Mouse (Mus musculus) lung, embryonic 14.5 days (tissue): ENCODE data around the gene Kif27. TPM values are rescaled to one million over a fixed set of nuclear protein-coding genes. Genes with fewer than 3 reads are reported as not detected.
A peak's percentile ranks its signal among the peaks of the same experiment; 100 is the strongest.

Experiments
- ATAC-seq: fragments of 200-750 bp; cut with Nextera tagmentation; 2 replicates; pipeline ENCODE4 v1.8.0; 2017; ENCODE audit warnings: mild to moderate bottlenecking, moderate TSS enrichment, moderate library complexity; ENCODE audit not compliant: insufficient read depth
- DNase-seq: peaks from one replicate; pipeline ENCODE4 v3.0.0-alpha.2; 2015
- H3K27ac ChIP-seq: fragments of 300-500 bp; sonication (generic); 2 replicates; pipeline ENCODE4 v1.5.1; 2014; ENCODE audit warnings: low read depth, mild to moderate bottlenecking, moderate library complexity
- H3K27me3 ChIP-seq: fragments of 300-500 bp; sonication (generic); 2 replicates; pipeline ENCODE4 v1.6.1; 2014; ENCODE audit warnings: low read length, control low read depth; ENCODE audit not compliant: insufficient read depth
- H3K36me3 ChIP-seq: fragments of 300-500 bp; sonication (generic); 2 replicates; pipeline ENCODE4 v1.6.1; 2014; ENCODE audit warnings: control low read depth; ENCODE audit not compliant: insufficient read depth
- H3K4me1 ChIP-seq: fragments of 300-500 bp; sonication (generic); 2 replicates; pipeline ENCODE4 v1.6.1; 2014; ENCODE audit warnings: antibody characterized with exemption, control low read depth; ENCODE audit not compliant: insufficient read depth
- H3K4me2 ChIP-seq: fragments of 300-500 bp; sonication (generic); 2 replicates; pipeline ENCODE4 v1.6.1; 2014; ENCODE audit warnings: mild to moderate bottlenecking
- H3K4me3 ChIP-seq: fragments of 300-500 bp; sonication (generic); 2 replicates; pipeline ENCODE4 v1.5.1; 2014; ENCODE audit warnings: low read depth, low read length
- H3K9ac ChIP-seq: fragments of 300-500 bp; sonication (generic); 2 replicates; pipeline ENCODE4 v1.6.1; 2014
- H3K9me3 ChIP-seq: fragments of 300-500 bp; sonication (generic); 2 replicates; pipeline ENCODE4 v1.6.1; 2016; ENCODE audit warnings: low read depth, low read length, control low read depth
- CTCF ChIP-seq: IDR thresholded peaks from 2 replicates; pipeline ENCODE4 v1.5.1; 2016; ENCODE audit warnings: antibody characterized with exemption, low read depth
- WGBS: fragments of 180-500 bp; shearing (Covaris S2); extraction: QIAGEN DNeasy Blood & Tissue Kit; methylation state at CpG from one replicate; pipeline ENCODE4 v1.1.7; 2014; 5-methylcytosine and 5-hydroxymethylcytosine counted together
- polyA plus RNA-seq: library from polyadenylated mRNA; unstranded; fragments of >200 nt; fragmentation: Nextera tagmentation; extraction: Ambion mirVana; gene quantifications from 2 replicates; pipeline ENCODE4 v1.2.1, GENCODE M21; 2014

Kif27 gene
- polyA plus RNA-seq, 1 experiment from 2014 or later, result 0.82 TPM

DNA sequence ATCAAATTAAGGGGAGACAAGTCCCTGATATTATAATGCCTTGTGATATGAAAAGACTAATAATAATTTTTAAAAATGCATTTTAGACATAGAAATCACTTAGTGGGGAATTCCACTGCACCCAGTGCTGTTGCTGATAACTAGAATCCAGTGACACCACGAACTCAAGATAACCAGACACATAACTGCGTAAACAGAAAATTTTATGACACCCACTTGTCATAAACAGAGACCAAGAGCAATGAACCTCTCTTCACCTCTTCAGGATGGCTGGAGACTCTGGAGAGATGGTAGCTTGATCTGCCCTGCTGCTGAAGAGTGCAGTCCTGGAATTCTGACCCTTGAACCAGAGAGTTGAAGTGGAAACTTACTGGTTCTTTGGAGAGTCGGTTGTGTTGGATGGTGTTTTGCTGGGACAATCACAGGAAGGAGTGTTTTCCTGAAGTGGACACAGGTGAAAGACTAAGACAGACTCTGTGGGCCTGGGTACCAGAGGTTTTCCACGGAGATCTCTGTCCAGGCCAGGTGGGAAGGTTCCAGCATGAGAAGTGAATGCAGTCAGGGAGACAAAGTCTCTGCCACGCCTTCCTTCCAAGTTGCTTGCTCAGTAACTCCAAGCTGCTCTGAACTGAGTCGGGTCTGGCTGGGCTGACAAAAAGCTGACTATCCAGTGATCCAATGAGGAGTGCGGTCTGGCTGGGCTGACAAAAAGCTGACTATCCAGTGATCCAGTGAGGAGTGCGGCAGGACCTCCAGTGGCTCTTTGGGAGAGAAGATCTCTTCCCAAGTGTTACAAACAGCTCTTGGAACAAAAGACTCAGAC, 5.6 kb upstream of the Kif27 start:
- H3K36me3 ChIP-seq, result no peaks in the 10 kb centered on the region
- H3K4me2 ChIP-seq, result no peak overlapping the region
- no peaks in the 10 kb centered on the region for H3K9me3 ChIP-seq
- no peaks in the 10 kb centered on the region for H3K4me1 ChIP-seq
- 63% methylated on average over 8 of the region's 8 CpGs for whole genome bisulfite sequencing
- DNase-seq (no peak), ATAC-seq (no peak)
- H3K4me3 ChIP-seq, result no peak overlapping the region
- no peak for TF ChIP-seq CTCF
- no peaks in the 10 kb centered on the region for H3K27me3 ChIP-seq
- H3K9ac ChIP-seq, result no peak overlapping the region
- no peak overlapping the region for H3K27ac ChIP-seq

DNA sequence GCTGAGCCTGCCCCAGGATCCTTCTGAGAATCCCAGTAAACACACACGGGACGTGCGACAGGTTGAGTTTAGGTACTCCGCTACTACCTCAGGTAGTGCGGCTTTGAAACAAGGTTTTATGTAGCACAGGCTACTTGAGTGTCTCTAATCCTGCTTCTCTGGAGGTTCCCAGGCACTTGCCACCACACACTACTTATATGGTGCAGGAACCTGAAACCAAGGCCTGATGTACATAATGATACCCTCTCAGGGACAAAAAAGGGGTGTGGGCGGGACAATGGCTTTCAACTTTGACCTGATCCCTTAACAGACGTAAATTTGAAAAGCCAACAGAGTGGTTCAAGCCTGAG, 357 bp upstream of the Kif27 start:
- peak overlapping the region; percentile 94 for H3K4me2 ChIP-seq
- H3K9ac ChIP-seq, result peak overlapping the region; percentile 13
- H3K4me3 ChIP-seq, result peak overlapping the region; percentile 66
- no peaks in the 10 kb centered on the region for H3K4me1 ChIP-seq
- no peak overlapping the region; the same call in 1 of the 2 replicates for H3K27ac ChIP-seq
- TF ChIP-seq CTCF, result no peak
- DNase-seq (no peak), ATAC-seq (peak; percentile 76)
- H3K9me3 ChIP-seq, result no peaks in the 10 kb centered on the region
- 4% methylated on average over 7 of the region's 7 CpGs for WGBS
- H3K36me3 ChIP-seq, result no peaks in the 10 kb centered on the region
- no peaks in the 10 kb centered on the region for H3K27me3 ChIP-seq

DNA sequence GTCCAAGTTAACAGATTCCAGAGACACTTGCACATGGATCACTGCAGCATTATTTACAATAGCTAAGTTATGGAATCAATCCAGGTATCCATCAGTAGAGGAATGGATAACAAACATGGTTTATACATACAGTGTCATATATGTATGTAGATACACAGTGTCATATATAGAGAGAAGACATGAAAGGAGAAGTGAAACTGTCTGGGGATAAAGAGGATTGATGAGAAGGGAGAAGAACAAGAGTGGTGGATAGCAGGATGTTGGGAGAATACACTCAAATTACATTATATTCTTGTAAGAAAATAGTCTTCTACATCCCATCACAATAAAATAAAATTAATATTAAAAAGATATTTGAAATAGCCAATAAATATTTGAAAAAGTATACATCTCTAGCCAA, 5.9 kb downstream of the Kif27 start:
- Histone ChIP-seq H3K9me3 (no peaks in the 10 kb centered on the region), H3K4me3 (no peak overlapping the region), H3K27ac (no peak overlapping the region), H3K36me3 (no peaks in the 10 kb centered on the region), H3K9ac (no peak overlapping the region), H3K4me2 (no peak overlapping the region), H3K27me3 (no peaks in the 10 kb centered on the region), H3K4me1 (no peaks in the 10 kb centered on the region)
- no peak for TF ChIP-seq CTCF
- no peak for DNase-seq
- no peak for ATAC-seq

DNA sequence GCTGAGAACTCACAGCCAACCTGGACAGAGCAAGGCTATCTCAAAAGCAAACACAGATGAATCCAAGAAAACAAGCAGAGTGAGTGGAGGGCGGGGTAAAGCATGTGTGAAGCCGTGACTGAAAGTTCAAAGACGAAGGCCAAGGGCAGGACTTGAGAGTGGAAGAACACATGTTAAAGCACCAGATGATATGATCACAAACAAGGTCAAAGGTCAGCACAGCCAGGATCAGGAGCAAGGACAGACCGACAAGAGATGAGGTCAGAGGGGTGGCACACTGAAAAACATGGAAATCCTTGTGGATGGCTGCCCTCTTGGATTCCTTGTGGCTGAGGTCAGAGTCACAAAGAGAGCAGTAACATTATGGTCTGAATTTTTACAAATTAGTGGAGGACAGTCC, 8.3 kb downstream of the Kif27 start:
- H3K4me1 ChIP-seq, result no peaks in the 10 kb centered on the region
- no peaks in the 10 kb centered on the region for H3K27me3 ChIP-seq
- H3K4me3 ChIP-seq, result no peak overlapping the region
- H3K9ac ChIP-seq, result no peak overlapping the region
- DNase-seq, result no peak
- H3K4me2 ChIP-seq, result no peak overlapping the region
- no peak overlapping the region for H3K27ac ChIP-seq
- H3K36me3 ChIP-seq, result no peaks in the 10 kb centered on the region
- 31% methylated on average over 4 of the region's 4 CpGs for WGBS
- TF ChIP-seq CTCF, result no peak
- no peak for ATAC-seq
- H3K9me3 ChIP-seq, result no peaks in the 10 kb centered on the region

DNA sequence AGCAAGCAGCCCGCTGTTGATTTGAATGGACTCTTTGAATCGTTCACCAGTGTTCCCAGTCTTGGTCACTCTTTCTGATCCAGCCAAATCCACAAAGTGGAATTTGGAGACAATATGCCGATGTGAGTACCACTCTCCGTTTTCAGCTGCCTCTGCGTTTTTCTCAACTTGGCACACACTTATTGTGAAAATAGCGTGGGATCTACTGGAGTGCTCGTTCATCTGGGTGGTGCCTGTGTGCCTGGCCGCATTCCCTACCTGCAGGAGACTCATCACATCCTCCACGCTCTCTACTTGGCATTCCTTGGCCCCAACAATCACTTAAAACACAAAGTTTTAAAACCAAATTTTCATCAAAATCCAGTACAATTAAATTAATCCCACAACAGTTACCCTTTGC, 14.4 kb downstream of the Kif27 start:
- Histone ChIP-seq H3K4me3 (no peak overlapping the region), H3K9ac (no peak overlapping the region), H3K9me3 (no peaks in the 10 kb centered on the region), H3K4me2 (no peak overlapping the region), H3K4me1 (no peaks in the 10 kb centered on the region), H3K27ac (no peak overlapping the region), H3K27me3 (no peaks in the 10 kb centered on the region), H3K36me3 (no peaks in the 10 kb centered on the region)
- ATAC-seq (no peak), DNase-seq (no peak)
- WGBS, result 78% methylated on average over 9 of the region's 9 CpGs
- TF ChIP-seq CTCF, result no peak

DNA sequence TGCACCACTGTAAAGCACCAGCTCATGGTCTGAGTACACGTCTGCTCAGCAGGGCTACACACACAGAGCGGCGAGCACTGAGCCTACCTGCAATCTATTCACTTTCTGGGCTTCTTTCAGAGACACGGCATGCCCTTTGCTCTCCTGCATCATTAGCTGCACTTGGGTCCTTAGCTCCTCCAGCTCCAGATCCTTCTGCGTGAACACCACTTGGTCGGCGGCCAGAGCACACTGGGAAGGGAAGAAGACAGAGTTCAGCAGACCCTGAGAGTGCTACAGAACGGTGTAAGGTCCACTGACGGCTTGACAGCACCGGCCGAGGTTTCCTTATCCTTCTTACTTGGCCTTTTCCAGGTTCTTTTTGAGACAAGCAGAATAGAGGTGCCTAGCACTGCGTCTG, 21.5 kb downstream of the Kif27 start:
- WGBS, result 72% methylated on average over 12 of the region's 12 CpGs
- H3K36me3 ChIP-seq, result no peaks in the 10 kb centered on the region
- no peak overlapping the region for H3K4me3 ChIP-seq
- H3K9me3 ChIP-seq, result no peaks in the 10 kb centered on the region
- no peak overlapping the region for H3K27ac ChIP-seq
- no peak for DNase-seq
- no peak for ATAC-seq
- H3K4me2 ChIP-seq, result no peak overlapping the region
- no peaks in the 10 kb centered on the region for H3K27me3 ChIP-seq
- no peaks in the 10 kb centered on the region for H3K4me1 ChIP-seq
- no peak overlapping the region for H3K9ac ChIP-seq
- TF ChIP-seq CTCF, result no peak

DNA sequence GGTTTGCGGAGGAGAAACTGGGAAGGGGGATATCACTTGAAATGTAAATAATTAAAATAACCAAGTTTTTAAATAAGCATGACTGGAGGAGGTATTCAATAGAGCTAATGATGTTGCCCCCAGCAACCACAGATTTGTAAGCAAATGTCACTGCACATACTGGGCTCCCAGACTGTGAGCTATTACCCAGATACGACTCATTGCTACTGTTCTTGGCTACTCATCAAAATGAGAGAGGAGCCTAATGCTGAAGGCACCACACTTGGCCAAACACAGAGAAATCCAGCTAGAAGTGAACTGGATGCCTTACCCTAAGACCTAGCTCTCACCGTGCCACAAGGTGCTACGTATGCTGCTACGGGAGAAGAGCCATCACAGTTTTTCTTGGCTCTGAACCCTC, 24.8 kb downstream of the Kif27 start:
- H3K9me3 ChIP-seq, result no peaks in the 10 kb centered on the region
- H3K27me3 ChIP-seq, result no peaks in the 10 kb centered on the region
- TF ChIP-seq CTCF, result no peak
- no peak overlapping the region for H3K9ac ChIP-seq
- WGBS, result 90% methylated on average over 5 of the region's 5 CpGs
- H3K4me2 ChIP-seq, result no peak overlapping the region
- DNase-seq (no peak), ATAC-seq (no peak)
- H3K27ac ChIP-seq, result no peak overlapping the region
- no peaks in the 10 kb centered on the region for H3K36me3 ChIP-seq
- no peaks in the 10 kb centered on the region for H3K4me1 ChIP-seq
- no peak overlapping the region for H3K4me3 ChIP-seq

DNA sequence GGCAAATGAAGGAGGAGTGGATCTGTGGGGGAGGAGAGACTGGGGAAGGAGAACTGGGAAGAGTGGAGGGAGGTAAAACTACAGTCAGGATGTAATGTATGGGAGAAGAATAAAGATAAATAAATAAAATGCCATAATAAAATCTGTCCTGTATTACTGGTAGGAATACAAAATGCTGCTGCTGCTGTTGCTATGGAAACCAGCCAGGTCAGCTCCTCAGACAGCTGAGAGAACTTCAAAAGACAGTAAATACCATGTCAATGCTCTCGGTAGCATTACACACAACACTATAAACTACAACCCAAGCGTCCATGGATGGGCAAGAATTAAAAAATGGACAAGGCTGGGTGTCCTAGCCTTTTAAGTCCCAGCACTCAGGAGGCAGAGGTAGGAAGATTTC, 41.2 kb downstream of the Kif27 start:
- Histone ChIP-seq H3K9ac (no peak overlapping the region), H3K9me3 (no peaks in the 10 kb centered on the region), H3K27me3 (no peaks in the 10 kb centered on the region), H3K4me1 (no peaks in the 10 kb centered on the region), H3K36me3 (no peaks in the 10 kb centered on the region), H3K4me2 (no peak overlapping the region), H3K4me3 (no peak overlapping the region), H3K27ac (no peak overlapping the region)
- DNase-seq, result no peak
- TF ChIP-seq CTCF, result no peak
- no peak for ATAC-seq
- 36% methylated on average over 2 of the region's 2 CpGs for WGBS
